Mouse (Mus musculus) lung, embryonic 15.5 days (tissue): ENCODE measurements around the gene Eif2s1. TPM values are rescaled to one million over a fixed set of nuclear protein-coding genes. Genes with fewer than 3 reads are reported as not detected.

Source experiments
- ATAC-seq: fragments of 200-750 bp; cut with Nextera tagmentation; 2 replicates; pipeline ENCODE4 v1.8.0; 2017; ENCODE audit warnings: moderate number of reproducible peaks, borderline replicate concordance; ENCODE audit not compliant: low FRiP score, low TSS enrichment; ENCODE audit errors: extremely low read depth
- H3K27ac ChIP-seq: fragments of 300-500 bp; sonication (generic); 2 replicates; pipeline ENCODE4 v1.5.1; 2015; ENCODE audit warnings: moderate library complexity, mild to moderate bottlenecking, inconsistent platforms
- H3K27me3 ChIP-seq: fragments of 300-500 bp; sonication (generic); 2 replicates; pipeline ENCODE4 v1.6.1; 2015; ENCODE audit warnings: inconsistent platforms
- H3K36me3 ChIP-seq: fragments of 300-500 bp; sonication (generic); 2 replicates; pipeline ENCODE4 v1.6.1; 2015; ENCODE audit warnings: inconsistent platforms
- H3K4me1 ChIP-seq: fragments of 300-500 bp; sonication (generic); 2 replicates; pipeline ENCODE4 v1.6.1; 2015; ENCODE audit warnings: inconsistent platforms
- H3K4me2 ChIP-seq: fragments of 300-500 bp; sonication (generic); 2 replicates; pipeline ENCODE4 v1.6.1; 2015; ENCODE audit warnings: inconsistent platforms, mild to moderate bottlenecking, moderate library complexity
- H3K4me3 ChIP-seq: fragments of 300-500 bp; sonication (generic); 2 replicates; pipeline ENCODE4 v1.5.1; 2015; ENCODE audit warnings: mild to moderate bottlenecking, inconsistent platforms
- H3K9ac ChIP-seq: fragments of 300-500 bp; sonication (generic); 2 replicates; pipeline ENCODE4 v1.6.1; 2015; ENCODE audit warnings: inconsistent platforms
- H3K9me3 ChIP-seq: fragments of 300-500 bp; sonication (generic); 2 replicates; pipeline ENCODE4 v1.6.1; 2016; ENCODE audit warnings: inconsistent platforms
- WGBS: fragments of 180-500 bp; shearing (Covaris S2); methylation state at CpG from one replicate; pipeline ENCODE4 v1.1.7; 2015; 5-methylcytosine and 5-hydroxymethylcytosine counted together
- polyA plus RNA-seq: library from polyadenylated mRNA; unstranded; fragments of >200 nt; fragmentation: Nextera tagmentation; extraction: Ambion mirVana; gene quantifications from 2 replicates; pipeline ENCODE4 v1.2.1, GENCODE M21; 2015

Eif2s1 gene
- polyA plus RNA-seq: 219 and 226 TPM in 2 replicates

DNA sequence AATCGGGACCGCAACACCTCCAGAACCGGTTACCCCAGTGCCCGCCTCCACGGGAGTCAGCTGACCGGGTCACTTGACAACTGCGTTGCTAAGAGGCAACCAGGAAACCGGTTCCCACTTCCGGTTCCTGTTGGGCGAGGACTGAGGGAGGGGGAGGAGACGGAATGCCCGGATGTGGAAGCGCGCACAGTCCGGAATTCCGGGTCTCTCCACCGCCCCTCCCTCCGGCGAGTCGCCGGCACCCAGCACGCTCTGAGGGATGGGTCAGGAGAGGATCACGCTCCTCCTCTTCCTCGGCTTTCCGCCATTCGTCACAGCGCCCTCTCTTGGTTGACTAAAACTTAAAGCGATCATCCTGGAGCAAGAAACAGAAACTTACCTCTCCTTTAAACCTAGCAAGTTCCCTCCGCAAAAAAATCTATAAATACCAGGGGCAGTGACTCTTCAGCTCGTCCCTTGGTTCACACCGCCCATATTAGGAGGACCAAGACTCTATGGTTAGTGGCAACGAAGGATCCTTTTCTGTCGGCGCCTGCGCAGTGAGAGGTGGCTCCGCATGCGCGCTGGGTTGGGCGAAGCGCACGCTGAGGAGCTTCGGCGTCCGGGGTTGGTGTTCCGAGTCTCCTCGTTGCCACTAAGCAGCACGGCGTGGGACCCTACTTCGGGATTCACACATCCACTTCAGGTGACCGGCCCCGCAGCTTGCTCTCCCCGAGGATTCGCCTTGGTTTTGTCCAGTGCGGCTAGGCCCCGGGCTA is at the start of gene Eif2s1, which contains the start of gene Atp6v1d:
TSS of gene Eif2s1 (plus strand) at position 324 of the 758 bp plus-strand sequence.
TSS of gene Atp6v1d (minus strand) at position 143 of the 758 bp plus-strand sequence.
- Histone ChIP-seq H3K36me3 (peaks cover 4% of the 10 kb centered on the region; the same call in 1 of the 2 replicates), H3K4me2 (peak within 1 kb of the TSS; percentile 79), H3K9me3 (no peaks in the 10 kb centered on the region), H3K27me3 (no peaks in the 10 kb centered on the region), H3K27ac (peak within 1 kb of the TSS; percentile 91), H3K4me3 (peak within 1 kb of the TSS; percentile 95), H3K9ac (peak within 1 kb of the TSS; percentile 89), H3K4me1 (peaks cover 24% of the 10 kb centered on the region)
- peak; percentile 100 for ATAC-seq
- under 1% methylated on average over 55 of the region's 55 CpGs for WGBS

DNA sequence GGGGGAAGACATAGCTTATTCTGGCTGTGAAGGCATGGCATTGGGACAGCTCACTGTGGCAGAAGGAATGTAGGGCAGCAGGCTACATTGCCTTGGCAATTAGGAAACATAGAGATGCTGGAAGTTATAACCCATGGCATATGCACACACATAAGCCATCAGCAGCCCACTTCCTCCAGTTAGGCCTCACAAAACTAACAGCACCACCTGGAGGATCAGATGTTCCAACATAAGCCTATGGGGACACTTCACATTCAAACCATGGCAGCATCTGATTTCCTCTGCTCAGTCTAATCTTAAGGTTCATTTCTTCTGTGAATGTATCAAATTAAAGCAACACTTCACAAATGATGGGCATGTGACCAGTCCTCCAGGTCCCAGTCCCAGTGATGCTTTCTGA is 47.2 kb upstream of the Eif2s1 start:
- Histone ChIP-seq H3K4me3 (no peak overlapping the region), H3K27me3 (no peaks in the 10 kb centered on the region), H3K4me1 (no peaks in the 10 kb centered on the region), H3K9ac (no peak overlapping the region), H3K4me2 (no peak overlapping the region), H3K27ac (no peak overlapping the region), H3K36me3 (no peaks in the 10 kb centered on the region), H3K9me3 (no peaks in the 10 kb centered on the region)
- ATAC-seq: no peak

DNA sequence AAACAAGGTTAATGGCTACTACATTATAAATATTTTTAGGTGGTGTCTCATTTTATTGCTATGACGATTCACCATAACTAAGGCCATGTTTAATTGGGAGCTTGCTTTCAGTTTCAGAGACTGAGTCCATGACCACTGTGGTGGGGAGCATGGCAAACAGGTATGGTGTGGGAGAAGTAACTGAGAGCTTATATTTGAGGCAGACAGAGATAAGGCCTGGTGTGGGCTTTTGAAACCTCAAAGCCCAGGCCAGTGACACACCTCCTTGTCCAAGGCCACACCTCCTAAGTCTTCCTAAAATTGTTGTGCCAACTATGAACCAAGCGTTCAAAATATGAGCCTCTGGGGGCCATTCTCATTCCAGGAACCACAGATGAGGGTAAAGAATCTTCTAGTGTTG is 27.1 kb upstream of the Eif2s1 start:
- no peak for ATAC-seq
- no peaks in the 10 kb centered on the region for H3K4me1 ChIP-seq
- peaks cover 46% of the 10 kb centered on the region for H3K36me3 ChIP-seq
- no peak overlapping the region for H3K27ac ChIP-seq
- H3K27me3 ChIP-seq: no peaks in the 10 kb centered on the region
- WGBS: 89% methylated on average over 2 of the region's 2 CpGs
- H3K4me3 ChIP-seq: no peak overlapping the region
- H3K4me2 ChIP-seq: no peak overlapping the region
- H3K9ac ChIP-seq: no peak overlapping the region
- H3K9me3 ChIP-seq: no peaks in the 10 kb centered on the region

DNA sequence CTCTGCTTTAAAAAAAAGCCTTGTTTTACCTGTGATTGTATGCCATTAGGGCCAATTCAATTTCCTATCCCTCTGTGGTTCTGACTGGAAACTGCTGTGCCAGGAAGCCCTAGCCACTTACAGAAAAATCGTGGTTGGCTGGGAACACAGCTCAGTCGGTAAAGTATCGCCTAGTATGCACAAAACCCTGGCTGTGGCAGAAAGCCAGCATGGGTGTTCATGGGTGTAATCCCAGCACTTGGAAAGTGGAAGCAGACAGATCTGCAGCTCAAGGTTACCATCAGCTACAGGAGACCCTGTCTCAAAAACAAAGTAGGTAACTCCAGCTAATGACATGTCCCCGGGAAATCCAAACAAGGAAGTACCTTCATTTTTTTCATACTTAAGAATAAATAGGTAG is 21.7 kb upstream of the Eif2s1 start:
- Histone ChIP-seq H3K4me3 (no peak overlapping the region), H3K9me3 (no peaks in the 10 kb centered on the region), H3K27me3 (no peaks in the 10 kb centered on the region), H3K9ac (no peak overlapping the region), H3K27ac (no peak overlapping the region), H3K4me1 (no peaks in the 10 kb centered on the region), H3K36me3 (peaks cover 47% of the 10 kb centered on the region), H3K4me2 (no peak overlapping the region)
- no peak for ATAC-seq
- 74% methylated on average over 4 of the region's 4 CpGs for WGBS

DNA sequence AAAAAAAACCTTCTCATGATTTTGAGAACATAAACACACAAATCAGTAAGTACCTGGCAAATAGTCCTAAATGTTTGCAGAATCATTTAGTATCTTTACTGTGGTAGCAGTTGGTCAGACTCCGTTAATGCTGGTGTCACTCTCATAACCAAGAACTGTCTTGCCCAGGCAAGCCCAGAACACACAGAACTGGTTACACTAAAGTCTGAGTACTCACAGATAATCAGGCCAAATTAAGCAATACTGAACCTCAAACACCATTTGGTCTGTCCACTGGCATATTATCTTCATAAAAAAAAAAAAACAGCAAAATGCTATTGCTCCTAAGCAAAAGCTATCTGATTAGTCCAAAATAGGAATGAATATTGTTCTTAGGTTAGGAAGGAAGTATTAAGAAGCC is 19.2 kb upstream of the Eif2s1 start:
- no peaks in the 10 kb centered on the region for H3K27me3 ChIP-seq
- no peak for ATAC-seq
- H3K4me1 ChIP-seq: no peaks in the 10 kb centered on the region
- H3K4me2 ChIP-seq: no peak overlapping the region
- 83% methylated on average over 1 of the region's 1 CpGs for WGBS
- no peak overlapping the region for H3K9ac ChIP-seq
- no peak overlapping the region for H3K27ac ChIP-seq
- no peaks in the 10 kb centered on the region for H3K9me3 ChIP-seq
- H3K4me3 ChIP-seq: no peak overlapping the region
- H3K36me3 ChIP-seq: peaks cover 42% of the 10 kb centered on the region

DNA sequence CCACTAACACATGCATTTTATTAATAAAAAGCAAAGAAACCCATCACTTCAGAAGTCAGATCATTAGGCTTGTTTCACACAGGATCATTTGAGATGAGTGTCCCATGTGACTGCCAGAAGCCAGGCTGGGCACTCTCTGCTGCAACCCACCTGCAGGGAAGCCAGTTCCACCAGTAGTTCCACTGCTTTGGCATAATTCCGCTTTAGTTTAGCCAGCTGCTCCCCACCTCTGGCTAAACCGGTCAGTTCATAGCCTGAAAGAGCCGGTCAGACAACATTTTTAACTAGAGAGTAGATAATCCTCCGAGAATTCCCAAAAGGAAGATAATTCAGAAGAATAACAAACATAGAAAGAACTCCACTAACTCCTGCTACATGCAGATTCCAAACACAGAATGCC is 13.4 kb upstream of the Eif2s1 start:
- no peak overlapping the region for H3K9ac ChIP-seq
- no peaks in the 10 kb centered on the region for H3K27me3 ChIP-seq
- H3K4me2 ChIP-seq: no peak overlapping the region
- H3K9me3 ChIP-seq: no peaks in the 10 kb centered on the region
- no peaks in the 10 kb centered on the region for H3K4me1 ChIP-seq
- 81% methylated on average over 4 of the region's 4 CpGs for WGBS
- no peak overlapping the region for H3K4me3 ChIP-seq
- H3K36me3 ChIP-seq: peaks cover 41% of the 10 kb centered on the region
- ATAC-seq: no peak
- no peak overlapping the region for H3K27ac ChIP-seq

DNA sequence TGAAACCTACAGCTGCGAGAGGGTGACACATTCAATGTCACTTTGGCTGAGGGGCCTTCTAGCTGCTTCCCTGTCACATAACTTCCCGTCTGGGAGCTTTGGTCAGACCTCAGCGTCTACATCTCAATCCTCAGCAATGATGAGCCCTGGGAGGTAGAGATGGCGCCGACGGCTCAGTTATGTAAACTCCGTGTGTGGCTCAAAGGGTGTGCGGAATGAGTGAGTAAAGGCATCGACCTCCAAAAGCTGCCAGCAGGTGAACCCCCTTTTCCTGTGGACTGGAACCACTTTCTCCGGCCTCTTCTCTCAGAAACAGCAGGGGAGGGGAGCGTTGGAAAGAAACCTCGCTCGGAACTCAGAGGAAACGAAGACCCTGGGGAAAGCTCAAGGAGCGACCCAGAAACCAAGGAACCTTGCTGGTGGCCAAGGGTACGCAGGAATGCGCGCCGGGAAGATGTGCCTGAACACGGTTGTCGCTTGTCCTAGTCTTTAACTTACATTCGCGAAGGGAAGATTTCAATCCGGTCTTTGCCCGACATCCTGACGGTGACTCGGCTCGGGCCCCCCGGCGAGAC is 611 bp upstream of the Eif2s1 start:
- Histone ChIP-seq H3K27ac (peak overlapping the region; percentile 65), H3K4me3 (peak overlapping the region; percentile 95), H3K4me1 (peaks cover 24% of the 10 kb centered on the region), H3K36me3 (peaks cover 7% of the 10 kb centered on the region; the same call in 1 of the 2 replicates), H3K9me3 (no peaks in the 10 kb centered on the region), H3K9ac (peak overlapping the region; percentile 72), H3K27me3 (no peaks in the 10 kb centered on the region), H3K4me2 (peak overlapping the region; percentile 79)
- under 1% methylated on average over 30 of the region's 30 CpGs for WGBS
- ATAC-seq: no peak

DNA sequence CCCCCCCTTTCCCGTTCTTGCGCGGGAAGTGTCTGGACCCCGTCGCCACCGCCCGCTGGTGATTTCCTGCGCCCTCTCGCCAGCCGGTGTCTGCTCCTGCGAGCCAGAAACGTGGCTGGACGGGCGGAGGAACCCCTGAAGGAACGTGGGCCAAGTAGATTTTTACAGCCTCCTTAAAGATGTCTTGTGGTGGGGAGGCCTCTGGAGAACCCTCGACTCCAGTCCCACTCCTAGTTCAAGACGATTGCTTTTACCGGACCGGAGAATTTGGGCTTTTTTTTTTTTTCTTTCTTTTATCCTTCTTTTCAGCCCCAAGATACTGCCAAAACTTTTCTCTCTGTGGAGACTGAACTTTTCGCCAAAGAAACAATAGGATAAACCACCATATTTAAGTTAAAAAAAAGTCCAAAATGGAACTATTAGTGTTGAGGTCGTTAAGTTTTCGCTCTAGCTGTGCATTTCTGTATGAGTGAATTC is 673 bp downstream of the Eif2s1 start:
- H3K9me3 ChIP-seq: no peaks in the 10 kb centered on the region
- H3K36me3 ChIP-seq: peaks cover 7% of the 10 kb centered on the region
- H3K4me1 ChIP-seq: peaks cover 24% of the 10 kb centered on the region
- H3K4me3 ChIP-seq: peak overlapping the region; percentile 95
- peak overlapping the region; percentile 89 for H3K9ac ChIP-seq
- H3K4me2 ChIP-seq: peak overlapping the region; percentile 66
- no peak; the same call in 1 of the 2 replicates for ATAC-seq
- no peaks in the 10 kb centered on the region for H3K27me3 ChIP-seq
- peak overlapping the region; percentile 91 for H3K27ac ChIP-seq
- WGBS: under 1% methylated on average over 22 of the region's 22 CpGs

DNA sequence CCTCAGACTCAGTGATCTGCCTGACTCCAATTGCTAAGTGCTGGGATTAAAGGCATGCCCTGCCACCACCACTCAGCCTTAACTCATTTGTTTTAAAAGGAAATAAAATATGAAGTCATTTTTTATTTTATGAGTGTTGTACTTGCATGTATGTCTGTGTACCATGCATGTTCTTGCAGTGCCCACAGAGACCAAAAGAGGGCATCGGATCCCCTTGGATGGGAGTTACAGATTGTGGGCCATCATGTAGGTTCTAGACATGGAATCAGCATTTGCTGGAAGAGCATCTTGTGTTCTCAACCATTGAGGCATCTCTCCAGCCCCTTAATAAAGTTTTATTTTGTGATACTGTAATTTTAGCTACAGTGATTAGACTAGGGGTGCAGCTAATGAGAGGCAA is 3.8 kb downstream of the Eif2s1 start:
- H3K27ac ChIP-seq: no peak overlapping the region
- 95% methylated on average over 1 of the region's 1 CpGs for WGBS
- peaks cover 14% of the 10 kb centered on the region for H3K4me1 ChIP-seq
- no peaks in the 10 kb centered on the region for H3K9me3 ChIP-seq
- H3K27me3 ChIP-seq: no peaks in the 10 kb centered on the region
- H3K4me3 ChIP-seq: no peak overlapping the region
- no peak overlapping the region for H3K4me2 ChIP-seq
- ATAC-seq: no peak
- no peak overlapping the region for H3K9ac ChIP-seq
- peaks cover 27% of the 10 kb centered on the region for H3K36me3 ChIP-seq

DNA sequence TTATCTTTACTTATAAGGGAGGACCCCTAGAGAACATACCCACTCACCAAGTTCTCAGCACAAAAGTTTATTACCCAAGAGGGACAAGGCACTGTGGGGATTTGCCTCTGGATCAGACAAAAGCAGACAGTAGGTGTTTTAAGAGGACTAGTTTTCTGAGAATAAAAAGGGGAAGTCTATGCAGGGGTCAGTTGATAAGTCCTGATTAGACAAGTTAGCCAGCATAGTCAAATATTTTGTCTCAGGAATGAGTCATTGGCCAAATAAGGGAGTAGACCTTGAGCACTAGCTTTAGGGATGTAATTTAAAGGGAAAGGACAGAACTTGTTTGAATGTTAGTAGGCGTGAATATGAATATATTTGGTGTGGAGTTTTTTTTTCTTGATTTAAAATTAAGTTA is 6.5 kb downstream of the Eif2s1 start:
- H3K27me3 ChIP-seq: no peaks in the 10 kb centered on the region
- no peak overlapping the region for H3K4me2 ChIP-seq
- H3K4me1 ChIP-seq: peaks cover 7% of the 10 kb centered on the region
- H3K4me3 ChIP-seq: no peak overlapping the region
- H3K27ac ChIP-seq: no peak overlapping the region
- H3K36me3 ChIP-seq: peaks cover 32% of the 10 kb centered on the region
- H3K9ac ChIP-seq: no peak overlapping the region
- ATAC-seq: no peak
- WGBS: 88% methylated on average over 1 of the region's 1 CpGs
- H3K9me3 ChIP-seq: no peaks in the 10 kb centered on the region

DNA sequence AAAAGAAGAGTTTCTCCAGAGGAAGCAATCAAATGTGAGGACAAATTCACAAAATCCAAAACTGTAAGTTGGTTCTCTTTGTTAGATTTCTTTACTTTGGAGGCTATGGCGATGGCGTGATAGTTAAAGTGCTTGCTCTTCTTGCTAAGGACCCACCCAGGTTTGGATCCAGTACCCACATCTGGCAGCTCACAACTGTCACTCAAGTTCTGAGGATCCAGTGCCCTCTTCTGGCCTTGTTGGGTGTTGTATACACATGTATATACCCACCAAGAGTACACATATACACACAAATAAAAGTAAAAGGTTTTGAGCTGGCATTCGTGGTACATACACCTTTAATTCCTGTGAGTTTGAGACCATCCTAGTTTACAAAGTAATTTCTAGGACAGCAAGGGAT is 13.0 kb downstream of the Eif2s1 start:
- no peaks in the 10 kb centered on the region for H3K9me3 ChIP-seq
- H3K27me3 ChIP-seq: no peaks in the 10 kb centered on the region
- ATAC-seq: no peak
- no peak overlapping the region for H3K9ac ChIP-seq
- H3K36me3 ChIP-seq: peaks cover 54% of the 10 kb centered on the region
- H3K27ac ChIP-seq: no peak overlapping the region
- WGBS: 96% methylated on average over 3 of the region's 3 CpGs
- H3K4me1 ChIP-seq: no peaks in the 10 kb centered on the region
- no peak overlapping the region for H3K4me2 ChIP-seq
- H3K4me3 ChIP-seq: no peak overlapping the region

DNA sequence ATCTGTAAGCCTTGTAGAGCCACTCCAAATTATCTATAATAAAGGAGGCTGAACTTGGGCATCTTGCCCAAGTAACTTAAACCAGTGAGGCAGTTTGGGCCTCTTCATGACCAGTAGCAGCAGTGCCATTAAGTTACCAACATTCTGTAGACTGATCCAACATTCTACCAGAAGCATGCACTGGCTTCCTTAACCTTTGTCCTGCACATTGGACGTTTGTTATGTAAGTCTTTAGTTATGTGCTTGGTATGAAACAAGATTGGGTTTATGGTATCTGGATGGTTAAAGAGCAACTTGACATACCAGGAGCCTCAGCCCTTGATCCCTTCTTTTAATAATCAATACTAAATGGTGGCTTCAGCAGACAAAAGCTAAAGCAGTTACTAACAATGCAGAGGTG is 28.4 kb downstream of the Eif2s1 start:
- no peak overlapping the region for H3K4me2 ChIP-seq
- no peak for ATAC-seq
- no peak overlapping the region for H3K4me3 ChIP-seq
- H3K36me3 ChIP-seq: peaks cover 17% of the 10 kb centered on the region
- 0 out of 2 replicates have a peak, but pooled peaks cover 3% of the 10 kb centered on the region for H3K4me1 ChIP-seq
- no peaks in the 10 kb centered on the region for H3K27me3 ChIP-seq
- no peaks in the 10 kb centered on the region for H3K9me3 ChIP-seq
- WGBS: 53% methylated on average over 1 of the region's 1 CpGs
- H3K9ac ChIP-seq: no peak overlapping the region
- no peak overlapping the region for H3K27ac ChIP-seq
